Mouse (Mus musculus) bone marrow, adult 2 months (tissue): ENCODE results near the gene Tsc22d4.

ENCODE experiments used
- CTCF ChIP-seq: fragments of 200-500 bp; IDR thresholded peaks from 2 replicates; pipeline ENCODE4 v1.5.1; 2011; ENCODE audit warnings: low read length, control low read depth; ENCODE audit not compliant: control insufficient read depth, insufficient read depth
- POLR2A ChIP-seq: fragments of 200-500 bp; IDR thresholded peaks from 2 replicates; pipeline ENCODE4 v1.6.1; 2011; ENCODE audit warnings: low read depth, mild to moderate bottlenecking, control low read depth, low read length, borderline replicate concordance; ENCODE audit not compliant: control insufficient read depth

DNA sequence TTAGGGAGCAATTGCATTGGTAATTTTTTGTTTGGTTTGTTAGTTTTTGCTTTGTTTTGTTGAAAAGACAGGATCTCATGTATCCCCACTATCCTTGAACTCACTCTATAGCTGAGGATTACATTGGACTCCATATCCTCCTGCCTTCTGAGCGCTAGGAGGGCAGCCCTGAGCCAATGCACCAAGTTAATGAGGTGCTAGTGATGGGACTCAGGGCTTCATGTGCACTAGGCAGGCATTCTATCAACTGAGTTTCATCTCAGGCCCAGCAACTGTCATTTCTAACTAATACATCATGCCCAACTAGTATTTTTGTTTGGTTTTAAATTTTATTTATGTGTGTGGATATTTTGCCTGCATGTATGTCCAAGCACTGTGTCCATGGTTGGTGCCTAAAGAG, 60.6 kb downstream of the Tsc22d4 start:
- TF ChIP-seq CTCF (no peak), POLR2A (no peak)
